Mouse (Mus musculus): ENCODE results near the gene Gm28308.

The Gm28308 gene

DNA sequence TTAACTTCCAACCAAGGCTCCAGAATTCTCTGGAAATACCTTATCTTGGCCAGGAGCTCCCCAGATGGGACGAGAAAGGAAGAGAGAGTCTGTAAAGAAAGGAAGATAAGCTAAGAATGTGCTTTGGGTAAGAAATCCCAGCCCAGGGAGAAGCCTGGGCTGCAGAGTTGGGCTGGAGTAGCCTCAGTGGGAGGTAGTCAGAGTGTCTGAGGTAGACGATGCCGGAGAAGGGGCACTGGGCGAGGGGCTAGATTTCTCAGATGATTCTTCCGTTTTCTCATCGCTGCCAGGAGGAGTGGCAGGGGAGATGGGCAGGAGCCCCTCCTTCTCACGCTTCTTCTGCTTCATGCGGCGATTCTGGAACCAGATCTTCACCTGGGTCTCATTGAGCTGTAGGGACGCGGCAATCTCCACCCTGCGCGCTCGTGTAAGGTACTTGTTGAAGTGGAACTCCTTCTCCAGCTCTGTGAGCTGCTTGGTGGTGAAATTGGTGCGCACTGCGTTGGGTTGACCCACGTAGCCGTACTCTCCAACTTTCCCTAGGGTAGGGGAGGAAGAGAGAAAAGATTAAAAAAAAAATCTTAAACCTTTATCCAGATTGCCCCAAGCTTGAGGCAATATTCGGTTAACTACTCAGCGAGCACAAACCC, 56.5 kb downstream of the Gm28308 start:
- DNase-seq (ENCODE audit: low spot score in 2 of 2) = no peak

DNA sequence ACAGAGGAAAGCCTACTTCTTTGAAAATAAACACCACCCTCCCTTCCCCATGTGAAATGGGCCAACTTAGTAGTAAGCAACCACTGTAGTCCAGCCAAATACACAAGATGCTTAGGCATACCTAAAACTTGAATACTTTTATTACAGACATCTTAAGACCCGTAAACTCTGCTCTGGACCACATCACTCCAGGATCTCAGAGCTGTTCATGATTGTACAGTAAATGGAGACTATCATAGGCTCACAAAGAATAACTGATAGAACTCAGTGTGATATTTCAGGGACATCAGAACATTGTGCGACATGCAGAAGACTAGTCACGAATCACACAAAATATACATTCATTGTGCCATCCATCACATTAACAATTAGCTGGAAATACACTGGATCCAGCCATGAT, 57.7 kb downstream of the Gm28308 start:
- no peak for DNase-seq (ENCODE audit: low spot score in 2 of 2)

DNA sequence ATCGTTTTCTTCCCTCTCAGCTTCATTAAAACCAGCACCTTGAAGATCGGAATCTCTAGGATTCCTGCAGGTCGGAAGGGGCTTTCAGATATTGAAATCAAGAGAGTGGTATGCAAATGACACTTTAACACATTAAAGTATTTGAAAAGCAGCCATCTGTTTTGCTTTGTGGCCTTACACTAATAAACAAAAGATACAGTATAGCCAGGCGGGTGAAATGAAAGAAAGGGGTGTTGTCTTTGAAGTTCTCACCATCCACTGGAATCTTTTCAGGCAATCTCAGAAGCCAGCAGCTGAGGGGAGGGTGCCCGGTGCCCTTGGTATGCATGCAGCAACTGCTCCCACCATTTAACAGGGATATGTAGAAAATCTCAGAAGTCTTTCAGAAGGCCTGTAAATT, 59.1 kb downstream of the Gm28308 start:
- DNase-seq (ENCODE audit: low spot score in 2 of 2) = no peak

DNA sequence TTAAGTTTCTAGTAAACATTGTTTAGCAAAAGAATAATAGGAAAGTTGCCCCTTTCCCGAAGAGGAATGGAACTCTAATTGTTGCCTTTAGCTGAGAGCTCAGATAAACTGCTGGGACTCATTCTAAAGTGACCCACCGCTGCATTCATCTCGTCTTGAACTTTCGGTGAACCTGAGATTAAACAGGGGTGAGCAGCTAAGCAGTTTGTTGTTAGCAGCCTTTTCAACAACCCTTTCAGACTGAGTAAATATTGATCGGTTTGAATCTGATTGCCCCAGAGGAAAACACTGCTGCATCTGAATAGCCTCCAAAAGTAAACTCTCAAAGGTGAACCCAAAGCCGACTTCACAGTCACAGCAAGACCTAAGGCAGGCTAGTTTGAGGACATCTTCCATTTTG, 59.9 kb downstream of the Gm28308 start:
- DNase-seq (ENCODE audit: low spot score in 2 of 2) = no peak

DNA sequence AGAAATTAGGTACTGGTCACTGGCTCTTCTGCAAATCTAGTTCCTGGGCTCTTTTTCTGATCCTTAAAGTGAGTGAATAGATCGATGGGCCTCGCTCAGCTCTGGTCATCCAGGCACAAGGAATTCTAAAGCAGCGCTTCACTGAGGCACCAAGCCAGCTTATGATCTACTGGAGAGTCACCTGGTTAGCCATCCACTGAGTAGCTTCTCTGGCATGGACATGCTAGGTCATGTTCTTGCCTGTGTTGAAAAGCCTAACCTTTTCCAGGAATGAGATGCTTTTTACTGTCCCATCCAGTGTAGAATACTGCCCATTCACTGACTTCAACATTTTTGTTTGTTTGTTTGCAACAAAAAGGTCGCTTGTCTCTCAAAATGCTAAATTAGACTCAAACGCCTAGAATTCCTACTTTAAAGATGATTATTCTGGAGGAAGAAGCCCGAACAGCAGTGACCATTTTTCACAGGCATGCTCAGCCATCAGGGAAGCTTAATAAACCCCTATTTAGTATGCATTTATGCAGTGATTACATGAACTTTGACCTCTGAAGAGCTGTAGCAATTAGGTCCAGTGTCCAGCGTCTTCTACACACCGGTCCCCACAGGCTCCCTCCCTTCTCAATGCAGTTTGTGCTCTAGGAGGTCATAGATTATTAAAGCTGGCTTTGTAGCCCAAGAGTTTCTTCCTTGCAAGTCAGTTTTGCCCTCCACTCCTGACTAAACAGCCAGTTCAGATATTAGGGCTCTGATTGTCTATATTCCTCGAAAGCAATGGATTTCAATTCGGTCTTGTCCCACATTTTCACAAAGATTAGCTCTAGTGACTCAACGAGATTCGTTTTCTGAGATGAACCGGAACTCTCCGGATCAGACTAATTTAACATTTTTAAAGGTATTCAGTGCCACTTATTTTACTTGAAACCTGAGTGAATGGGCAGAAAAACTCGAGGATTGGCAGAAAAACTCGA, 60.6 kb downstream of the Gm28308 start:
- DNase-seq (ENCODE audit: low spot score in 2 of 2) = no peak

DNA sequence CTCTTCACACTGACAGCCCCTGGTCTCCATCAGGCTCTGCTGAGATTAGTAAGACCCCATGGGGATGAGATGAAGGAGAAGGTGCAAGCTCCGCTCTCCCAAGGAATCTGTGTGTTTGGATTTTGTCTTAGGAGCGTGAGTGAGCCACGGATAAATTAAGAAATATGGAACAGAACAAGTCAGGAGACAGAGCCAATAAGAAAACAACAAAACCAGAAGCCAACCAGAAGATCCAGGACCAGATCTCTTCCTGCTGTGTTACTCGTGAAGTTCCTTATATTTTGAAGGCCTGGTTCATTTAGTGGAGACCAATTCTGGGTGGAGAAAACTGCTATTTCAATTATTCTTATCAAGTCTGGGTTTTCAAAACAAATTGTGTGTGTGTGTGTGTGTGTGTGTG, 61.6 kb downstream of the Gm28308 start:
- no peak for DNase-seq (ENCODE audit: low spot score in 2 of 2)

DNA sequence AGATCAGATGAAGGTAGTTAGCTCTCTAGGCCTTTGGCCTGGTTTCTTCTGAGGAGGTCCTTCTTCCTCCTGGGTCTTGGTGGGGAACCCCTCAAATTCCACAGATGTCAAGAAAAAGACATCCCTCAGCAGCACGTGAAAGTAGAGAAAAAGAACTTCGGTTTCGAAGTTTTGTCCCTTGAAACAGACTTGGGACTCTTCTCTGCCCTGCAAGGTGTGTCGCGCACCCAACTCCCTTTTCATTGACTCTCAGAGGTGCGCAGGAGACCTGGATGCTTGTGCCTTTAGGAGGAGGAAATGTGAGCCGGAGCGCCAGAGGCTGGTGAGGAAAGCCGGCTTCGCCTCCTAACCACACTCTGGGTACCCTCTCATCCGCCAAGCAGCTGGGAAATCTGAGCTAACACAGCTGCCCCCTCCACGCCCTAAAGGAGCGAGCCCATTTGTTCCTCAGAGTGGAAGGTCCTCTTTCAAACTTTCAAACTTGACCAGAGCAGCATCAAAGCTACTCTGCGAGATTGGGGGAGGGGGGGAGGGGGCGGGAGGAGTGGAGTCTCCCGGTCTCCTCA, 62.7 kb downstream of the Gm28308 start:
- DNase-seq (ENCODE audit: low spot score in 2 of 2) = no peak

DNA sequence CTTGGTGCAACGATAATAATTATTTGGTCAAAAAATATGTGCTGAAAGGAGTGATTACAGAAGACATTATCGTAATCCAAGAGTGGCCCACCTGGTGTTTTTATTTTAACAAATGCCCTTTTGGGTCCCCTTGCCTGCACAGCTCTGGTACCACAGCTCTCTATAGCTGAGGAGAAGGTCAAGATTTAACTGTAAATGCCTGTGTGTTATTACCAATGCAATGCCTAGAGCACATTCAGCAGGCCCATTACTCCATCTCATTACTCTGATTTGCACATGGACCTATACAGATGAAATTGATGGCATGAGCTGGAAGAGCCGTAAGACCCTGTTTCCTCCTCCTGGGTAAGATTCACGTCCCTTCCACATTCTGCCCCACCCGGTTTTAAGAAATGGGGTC, 74.0 kb downstream of the Gm28308 start:
- no peak for DNase-seq (ENCODE audit: low spot score in 2 of 2)

DNA sequence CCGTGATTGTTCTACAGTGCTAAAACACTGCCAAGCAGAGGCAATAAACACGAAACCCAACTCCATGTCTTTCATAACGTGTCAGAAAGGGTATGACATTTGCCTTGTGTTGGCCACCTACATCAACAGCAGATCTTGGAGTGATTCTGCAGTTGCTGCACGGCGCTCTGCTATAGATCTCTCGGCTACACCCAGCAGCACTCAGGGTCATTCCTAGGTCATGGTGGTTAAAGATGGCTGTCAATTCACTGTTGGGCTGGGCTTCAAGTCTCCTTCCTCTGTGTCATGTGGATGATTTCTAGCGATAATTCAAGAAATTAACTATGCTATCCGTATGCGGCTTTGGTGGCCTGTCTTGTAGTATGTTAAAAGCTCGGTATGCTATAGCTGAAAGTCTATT, 74.6 kb downstream of the Gm28308 start:
- no peak for DNase-seq (ENCODE audit: low spot score in 2 of 2)

DNA sequence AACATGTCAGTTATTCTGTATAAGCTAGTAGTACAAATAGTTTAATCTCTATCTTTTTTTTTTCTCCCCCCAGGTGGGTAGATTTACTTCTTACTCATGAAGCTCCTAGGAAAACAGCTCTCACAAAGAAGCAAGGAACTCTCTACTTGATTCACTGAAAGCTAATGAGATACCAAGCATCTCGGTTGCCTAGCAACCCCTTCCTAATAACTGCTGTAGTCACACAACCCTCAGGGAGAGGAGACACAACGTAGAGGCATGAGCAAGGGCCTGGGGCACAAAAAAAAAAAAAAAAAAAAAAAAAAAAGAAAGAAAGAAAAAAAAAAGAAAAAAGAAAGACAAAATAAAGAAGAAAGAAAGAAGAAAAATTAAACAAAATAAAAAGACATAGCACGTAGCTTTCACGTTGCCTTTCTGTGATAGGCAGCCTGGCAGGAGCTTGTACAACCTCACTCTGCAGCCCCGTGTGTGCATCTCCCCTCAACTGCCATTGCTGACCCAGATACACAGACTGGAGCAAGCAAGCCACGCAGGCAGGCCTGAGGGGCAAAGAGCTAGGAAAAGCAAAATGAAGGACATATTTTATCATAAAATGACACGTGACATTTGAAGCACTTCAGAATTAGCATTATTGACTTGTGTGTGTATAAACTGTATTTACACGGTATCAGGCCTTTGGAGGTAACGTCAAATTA, 75.2 kb downstream of the Gm28308 start:
- no peak for DNase-seq (ENCODE audit: low spot score in 2 of 2)

DNA sequence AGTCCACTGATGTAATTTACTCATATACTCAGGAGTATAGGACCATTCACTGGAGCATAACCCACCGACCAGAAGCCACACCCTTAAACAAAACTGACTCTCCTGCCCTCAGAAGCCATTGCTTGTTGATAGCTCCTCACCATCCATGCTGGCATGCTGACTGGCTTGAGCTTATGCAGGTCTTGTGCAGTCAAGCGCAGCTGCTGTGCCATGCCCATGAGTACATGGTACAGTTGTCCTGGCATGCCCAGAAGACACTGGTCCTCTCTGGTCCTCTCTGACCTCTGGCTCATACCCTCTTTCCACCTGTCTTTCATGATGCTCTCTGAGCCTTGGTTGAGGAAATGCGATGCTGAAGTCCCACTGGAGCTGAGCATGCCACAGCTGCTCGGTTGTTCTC, 89.5 kb downstream of the Gm28308 start:
- DNase-seq (ENCODE audit: low spot score in 2 of 2) = no peak

DNA sequence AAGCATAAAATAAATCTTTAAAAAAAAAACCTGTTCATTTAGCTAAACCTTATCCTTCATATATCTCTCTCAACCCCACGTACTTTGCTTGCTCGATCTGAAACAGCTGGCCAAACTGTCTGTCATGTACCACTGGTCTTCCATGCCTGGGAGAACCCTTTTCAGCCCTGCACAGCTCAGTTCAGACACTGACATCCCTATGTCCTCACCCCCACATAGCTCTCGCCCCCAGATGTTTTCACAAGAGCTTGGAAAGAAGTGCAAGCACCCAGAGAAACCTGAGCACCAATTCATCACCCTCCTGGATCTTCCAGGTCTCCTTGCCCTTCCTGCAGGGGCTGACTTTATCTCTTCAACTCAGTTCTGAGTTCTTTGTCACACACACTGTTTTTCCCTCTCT, 92.0 kb downstream of the Gm28308 start:
- no peak for DNase-seq (ENCODE audit: low spot score in 2 of 2)

DNA sequence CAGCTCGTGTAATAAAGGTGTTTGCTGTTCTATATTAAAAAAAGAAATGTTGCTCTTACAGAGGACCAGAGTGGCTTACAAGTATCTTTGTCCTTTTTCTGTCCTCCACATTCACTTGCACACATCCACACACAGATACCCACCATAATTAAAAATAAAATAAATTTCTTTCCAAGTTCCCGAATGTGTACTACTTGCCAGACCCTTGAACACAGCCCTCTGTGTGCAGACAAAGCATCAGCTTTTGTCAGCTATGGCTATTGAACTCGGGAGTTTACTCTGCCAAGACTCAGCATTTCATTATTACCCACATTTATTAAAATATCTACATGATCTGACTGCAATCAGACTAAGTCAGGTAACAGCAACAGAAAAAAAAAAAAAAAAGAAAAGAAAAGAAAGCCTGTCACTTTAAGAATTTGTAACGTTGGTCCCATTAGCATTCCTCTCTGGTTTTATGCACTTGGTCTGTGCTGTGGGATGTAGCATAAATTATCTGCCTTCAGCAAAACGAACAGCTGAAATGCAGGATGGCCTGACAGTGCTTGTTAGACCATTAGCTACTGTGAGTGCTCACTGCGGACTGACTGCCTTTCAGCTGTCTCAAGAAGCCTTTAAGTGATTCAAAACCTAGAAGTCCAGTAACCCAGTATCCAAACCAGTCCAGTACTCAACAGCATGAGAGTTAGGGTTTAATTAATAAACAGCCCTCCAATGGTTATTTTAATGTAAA, 94.1 kb downstream of the Gm28308 start:
- DNase-seq (ENCODE audit: low spot score in 2 of 2) = no peak

DNA sequence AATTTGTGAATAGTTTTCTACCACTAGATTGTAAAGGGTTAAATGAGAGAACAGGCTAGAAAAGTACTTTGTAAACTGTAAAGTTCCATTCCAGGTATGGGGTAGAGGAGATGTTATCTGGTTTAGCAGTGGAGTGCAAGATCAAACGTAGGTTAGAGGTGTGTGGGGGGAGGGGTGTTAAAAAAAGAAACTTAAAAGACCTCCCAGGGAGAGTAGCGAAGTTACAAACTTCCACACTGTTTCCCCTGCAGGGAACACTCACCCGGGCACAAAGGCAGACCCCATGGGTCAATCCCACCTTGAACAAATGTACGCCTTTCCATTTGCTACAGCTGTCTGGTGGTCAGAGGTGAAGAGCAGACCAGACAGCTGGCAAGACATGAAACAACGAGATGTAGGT, 97.2 kb downstream of the Gm28308 start:
- no peak for DNase-seq (ENCODE audit: low spot score in 2 of 2)
